Mouse (Mus musculus): Measurements from ENCODE around the gene Speer4e.
"Not testable (repeated sequence)": the region's sequence is repeated elsewhere in the genome, so short reads cannot be mapped to it uniquely, and the experiment has no call there.

Speer4e gene

GRCm38 (mm10) chr5:14938329-14938728 is at the start of gene Speer4e:
Gene Speer4e, minus strand, starts transcription at chr5:14938429.
- DNase-seq (ENCODE audit: low spot score) = not testable (repeated sequence)

GRCm38 (mm10) chr5:14986649-14987387 is 48.6 kb upstream of the Speer4e start:
- not testable (repeated sequence) for DNase-seq (ENCODE audit: low spot score)

GRCm38 (mm10) chr5:14978835-14979234 is 40.6 kb upstream of the Speer4e start, which contains the start of gene Gm10354:
Gene Gm10354, minus strand, starts transcription at chr5:14978935.
- DNase-seq (ENCODE audit: low spot score) = not testable (repeated sequence)

GRCm38 (mm10) chr5:14977368-14977767 is 39.1 kb upstream of the Speer4e start:
- not testable (repeated sequence) for DNase-seq (ENCODE audit: low spot score)

- not testable (repeated sequence) for DNase-seq (ENCODE audit: low spot score)
Measured at GRCm38 (mm10) chr5:14975294-14975693, 37.1 kb upstream of the Speer4e start.

- DNase-seq (ENCODE audit: low spot score) = not testable (repeated sequence)
Measured at GRCm38 (mm10) chr5:14972841-14973240, 34.6 kb upstream of the Speer4e start.

- DNase-seq (ENCODE audit: low spot score) = peak; percentile 5
Measured at GRCm38 (mm10) chr5:14963821-14964220, 25.6 kb upstream of the Speer4e start.

- DNase-seq (ENCODE audit: low spot score) = not testable (repeated sequence)
Measured at GRCm38 (mm10) chr5:14961502-14961901, 23.3 kb upstream of the Speer4e start.

GRCm38 (mm10) chr5:14955928-14956706 is 17.9 kb upstream of the Speer4e start:
- DNase-seq (ENCODE audit: low spot score) = peak; percentile 7

- not testable (repeated sequence) for DNase-seq (ENCODE audit: low spot score)
Measured at GRCm38 (mm10) chr5:14953587-14953986, 15.4 kb upstream of the Speer4e start.

GRCm38 (mm10) chr5:14952749-14953148 is 14.5 kb upstream of the Speer4e start:
- not testable (repeated sequence) for DNase-seq (ENCODE audit: low spot score)

GRCm38 (mm10) chr5:14951822-14952221 is 13.6 kb upstream of the Speer4e start:
- peak; percentile 9 for DNase-seq (ENCODE audit: low spot score)

- not testable (repeated sequence) for DNase-seq (ENCODE audit: low spot score)
Measured at GRCm38 (mm10) chr5:14947482-14948198, 9.4 kb upstream of the Speer4e start.

- not testable (repeated sequence) for DNase-seq (ENCODE audit: low spot score)
Measured at GRCm38 (mm10) chr5:14945524-14945923, 7.3 kb upstream of the Speer4e start.

- not testable (repeated sequence) for DNase-seq (ENCODE audit: low spot score)
Measured at GRCm38 (mm10) chr5:14941043-14941442, 2.8 kb upstream of the Speer4e start.

GRCm38 (mm10) chr5:14933721-14934120 is 4.5 kb downstream of the Speer4e start:
- DNase-seq (ENCODE audit: low spot score) = not testable (repeated sequence)

GRCm38 (mm10) chr5:14927047-14927446 is 11.2 kb downstream of the Speer4e start:
- not testable (repeated sequence) for DNase-seq (ENCODE audit: low spot score)

GRCm38 (mm10) chr5:14914799-14915198 is 23.4 kb downstream of the Speer4e start, which contains the start of gene Gm9758:
Gene Gm9758, minus strand, starts transcription at chr5:14914899.
- DNase-seq (ENCODE audit: low spot score) = not testable (repeated sequence)

GRCm38 (mm10) chr5:14914361-14914760 is 23.9 kb downstream of the Speer4e start:
- DNase-seq (ENCODE audit: low spot score) = not testable (repeated sequence)

- DNase-seq (ENCODE audit: low spot score) = not testable (repeated sequence)
Measured at GRCm38 (mm10) chr5:14903539-14903938, 34.7 kb downstream of the Speer4e start.

GRCm38 (mm10) chr5:14892242-14892641 is 46.0 kb downstream of the Speer4e start:
- DNase-seq (ENCODE audit: low spot score) = no peak

- not testable (repeated sequence) for DNase-seq (ENCODE audit: low spot score)
Measured at GRCm38 (mm10) chr5:14885291-14885690, 52.9 kb downstream of the Speer4e start.

Measured in yolk sac, embryonic 10.5 days (tissue).